Mouse (Mus musculus): ENCODE results near the gene 1110002E22Rik. TPM values are rescaled to one million over a fixed set of nuclear protein-coding genes. Genes with fewer than 3 reads are reported as not detected.

The 1110002E22Rik gene
- polyA plus RNA-seq, 1 experiment from 2014 or later, result 0.24 TPM

- ATAC-seq, result no peak
- Histone ChIP-seq H3K36me3 (ENCODE audit: control insufficient read depth, insufficient read depth) (no peaks in the 10 kb centered on the region), H3K9ac (replicated peaks; ENCODE audit: low read depth, low read length) (no peak overlapping the region), H3K4me3 (replicated peaks; ENCODE audit: low read length) (no peak overlapping the region), H3K27ac (ENCODE audit: low read length) (no peak overlapping the region), H3K4me2 (ENCODE audit: low read length) (no peak overlapping the region), H3K27me3 (replicated peaks; ENCODE audit: control insufficient read depth, insufficient read depth, low read length) (no peaks in the 10 kb centered on the region), H3K9me3 (ENCODE audit: control insufficient read depth, low read length) (no peaks in the 10 kb centered on the region), H3K4me1 (replicated peaks; ENCODE audit: control insufficient read depth, insufficient read depth, low read length) (peaks cover 9% of the 10 kb centered on the region)
- WGBS, result 87% methylated on average over 10 of the region's 10 CpGs
Observed at GRCm38 (mm10) chr3:138071476-138072073, 6.7 kb downstream of the 1110002E22Rik start.

DNA sequence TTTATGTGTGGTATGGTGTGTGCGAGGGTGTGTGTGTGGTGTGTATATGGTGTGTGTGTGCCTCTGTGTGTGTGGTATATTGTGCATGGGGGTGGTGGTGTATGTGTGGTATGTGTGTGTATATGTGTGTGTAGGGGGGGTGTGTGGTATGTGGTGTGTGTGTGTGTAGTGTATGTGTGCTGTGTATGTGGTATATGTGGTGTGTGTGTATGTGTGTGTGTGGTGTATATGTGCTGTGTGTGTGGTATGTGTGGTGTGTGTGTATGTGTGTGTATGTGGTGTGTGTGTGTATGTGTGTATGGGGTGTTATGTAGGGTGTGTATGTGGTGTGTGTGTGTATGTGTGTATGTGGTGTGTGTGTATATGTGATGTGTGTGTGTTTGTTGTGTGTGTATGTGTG, 9.4 kb downstream of the 1110002E22Rik start:
- H3K4me1 ChIP-seq (replicated peaks; ENCODE audit: control insufficient read depth, insufficient read depth, low read length), result peaks cover 12% of the 10 kb centered on the region
- 96% methylated on average over 1 of the region's 1 CpGs for WGBS
- no peak for ATAC-seq
- no peaks in the 10 kb centered on the region for H3K27me3 ChIP-seq (replicated peaks; ENCODE audit: control insufficient read depth, insufficient read depth, low read length)
- H3K27ac ChIP-seq (ENCODE audit: low read length), result no peak overlapping the region
- no peaks in the 10 kb centered on the region for H3K36me3 ChIP-seq (ENCODE audit: control insufficient read depth, insufficient read depth)
- H3K4me3 ChIP-seq (replicated peaks; ENCODE audit: low read length), result no peak overlapping the region
- H3K9me3 ChIP-seq (ENCODE audit: control insufficient read depth, low read length), result no peaks in the 10 kb centered on the region
- no peak overlapping the region for H3K9ac ChIP-seq (replicated peaks; ENCODE audit: low read depth, low read length)
- no peak overlapping the region for H3K4me2 ChIP-seq (ENCODE audit: low read length)

- no peak overlapping the region for H3K4me2 ChIP-seq (ENCODE audit: low read length)
- H3K27ac ChIP-seq (ENCODE audit: low read length), result no peak overlapping the region
- H3K4me3 ChIP-seq (replicated peaks; ENCODE audit: low read length), result no peak overlapping the region
- no peaks in the 10 kb centered on the region for H3K9me3 ChIP-seq (ENCODE audit: control insufficient read depth, low read length)
- no peaks in the 10 kb centered on the region for H3K36me3 ChIP-seq (ENCODE audit: control insufficient read depth, insufficient read depth)
- no peaks in the 10 kb centered on the region for H3K27me3 ChIP-seq (replicated peaks; ENCODE audit: control insufficient read depth, insufficient read depth, low read length)
- peaks cover 12% of the 10 kb centered on the region for H3K4me1 ChIP-seq (replicated peaks; ENCODE audit: control insufficient read depth, insufficient read depth, low read length)
- no peak overlapping the region for H3K9ac ChIP-seq (replicated peaks; ENCODE audit: low read depth, low read length)
- 37% methylated on average over 8 of the region's 8 CpGs for WGBS
- peak; percentile 43 for ATAC-seq
Observed at GRCm38 (mm10) chr3:138075209-138075608, 10.4 kb downstream of the 1110002E22Rik start.

- Histone ChIP-seq H3K9ac (replicated peaks; ENCODE audit: low read depth, low read length) (no peak overlapping the region), H3K4me1 (replicated peaks; ENCODE audit: control insufficient read depth, insufficient read depth, low read length) (peaks cover 12% of the 10 kb centered on the region), H3K9me3 (ENCODE audit: control insufficient read depth, low read length) (no peaks in the 10 kb centered on the region), H3K4me3 (replicated peaks; ENCODE audit: low read length) (no peak overlapping the region), H3K4me2 (ENCODE audit: low read length) (0 out of 2 replicates have a peak overlapping the region, but pooled peaks have one; percentile 2), H3K36me3 (ENCODE audit: control insufficient read depth, insufficient read depth) (no peaks in the 10 kb centered on the region), H3K27ac (ENCODE audit: low read length) (no peak overlapping the region; the same call in 1 of the 2 replicates), H3K27me3 (replicated peaks; ENCODE audit: control insufficient read depth, insufficient read depth, low read length) (no peaks in the 10 kb centered on the region)
- ATAC-seq, result peak; percentile 88
- 31% methylated on average over 11 of the region's 11 CpGs for WGBS
Observed at GRCm38 (mm10) chr3:138077476-138078340, 12.9 kb downstream of the 1110002E22Rik start.

DNA sequence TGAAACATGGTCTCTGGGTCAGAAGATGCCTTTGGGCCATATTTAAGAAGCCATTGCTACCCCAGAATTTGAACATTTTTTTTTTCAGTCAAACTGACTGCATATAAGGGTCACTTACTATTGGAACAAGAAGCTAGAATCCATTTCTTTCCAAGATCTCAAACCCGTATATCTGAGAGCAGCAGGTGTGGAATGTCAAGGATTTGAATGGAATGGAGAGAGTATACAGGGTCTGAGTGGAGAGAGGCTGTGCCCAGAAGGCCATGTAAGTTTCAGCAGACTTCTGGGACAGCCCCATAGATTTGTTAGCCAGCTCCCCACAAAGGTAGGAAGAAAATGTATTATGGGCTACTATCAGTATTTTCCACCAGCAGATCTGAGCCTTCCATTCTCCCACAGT, 13.8 kb downstream of the 1110002E22Rik start:
- ATAC-seq, result no peak
- H3K4me3 ChIP-seq (replicated peaks; ENCODE audit: low read length), result no peak overlapping the region
- no peak overlapping the region for H3K9ac ChIP-seq (replicated peaks; ENCODE audit: low read depth, low read length)
- H3K36me3 ChIP-seq (ENCODE audit: control insufficient read depth, insufficient read depth), result no peaks in the 10 kb centered on the region
- no peaks in the 10 kb centered on the region for H3K9me3 ChIP-seq (ENCODE audit: control insufficient read depth, low read length)
- no peak overlapping the region for H3K4me2 ChIP-seq (ENCODE audit: low read length)
- no peaks in the 10 kb centered on the region for H3K27me3 ChIP-seq (replicated peaks; ENCODE audit: control insufficient read depth, insufficient read depth, low read length)
- WGBS, result 51% methylated on average over 1 of the region's 1 CpGs
- H3K27ac ChIP-seq (ENCODE audit: low read length), result no peak overlapping the region
- H3K4me1 ChIP-seq (replicated peaks; ENCODE audit: control insufficient read depth, insufficient read depth, low read length), result peaks cover 12% of the 10 kb centered on the region

- WGBS, result 59% methylated on average over 1 of the region's 1 CpGs
- Histone ChIP-seq H3K9ac (replicated peaks; ENCODE audit: low read depth, low read length) (no peak overlapping the region), H3K4me3 (replicated peaks; ENCODE audit: low read length) (no peak overlapping the region), H3K9me3 (ENCODE audit: control insufficient read depth, low read length) (no peaks in the 10 kb centered on the region), H3K36me3 (ENCODE audit: control insufficient read depth, insufficient read depth) (no peaks in the 10 kb centered on the region), H3K4me2 (ENCODE audit: low read length) (no peak overlapping the region), H3K27ac (ENCODE audit: low read length) (no peak overlapping the region), H3K4me1 (replicated peaks; ENCODE audit: control insufficient read depth, insufficient read depth, low read length) (no peaks in the 10 kb centered on the region), H3K27me3 (replicated peaks; ENCODE audit: control insufficient read depth, insufficient read depth, low read length) (no peaks in the 10 kb centered on the region)
- ATAC-seq, result peak; percentile 75
Observed at GRCm38 (mm10) chr3:138083073-138083637, 18.3 kb downstream of the 1110002E22Rik start.

DNA sequence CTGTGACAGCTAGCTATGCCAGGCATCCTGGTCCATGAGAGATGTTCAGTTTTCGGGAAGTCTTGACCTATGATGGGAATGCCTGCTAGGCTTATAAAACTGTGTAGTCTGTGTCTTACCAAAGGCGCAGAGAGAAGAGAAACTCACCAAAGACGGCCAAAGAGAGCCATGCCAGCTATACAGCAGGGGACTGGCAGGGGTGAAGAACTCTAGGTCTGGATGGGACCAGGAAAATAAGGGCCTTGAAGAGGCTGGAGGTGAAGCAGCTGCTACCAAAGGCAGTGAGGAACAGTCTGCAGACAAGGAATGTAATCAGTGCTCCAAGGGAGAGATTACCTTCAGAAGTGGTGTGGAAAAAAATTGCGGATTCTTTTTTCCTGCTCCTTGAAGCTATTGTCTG, 19.0 kb downstream of the 1110002E22Rik start:
- no peaks in the 10 kb centered on the region for H3K27me3 ChIP-seq (replicated peaks; ENCODE audit: control insufficient read depth, insufficient read depth, low read length)
- 68% methylated on average over 4 of the region's 4 CpGs for WGBS
- ATAC-seq, result no peak
- no peaks in the 10 kb centered on the region for H3K36me3 ChIP-seq (ENCODE audit: control insufficient read depth, insufficient read depth)
- no peak overlapping the region for H3K27ac ChIP-seq (ENCODE audit: low read length)
- H3K4me3 ChIP-seq (replicated peaks; ENCODE audit: low read length), result no peak overlapping the region
- H3K9me3 ChIP-seq (ENCODE audit: control insufficient read depth, low read length), result no peaks in the 10 kb centered on the region
- H3K9ac ChIP-seq (replicated peaks; ENCODE audit: low read depth, low read length), result no peak overlapping the region
- H3K4me2 ChIP-seq (ENCODE audit: low read length), result no peak overlapping the region
- H3K4me1 ChIP-seq (replicated peaks; ENCODE audit: control insufficient read depth, insufficient read depth, low read length), result no peaks in the 10 kb centered on the region

- Histone ChIP-seq H3K4me2 (ENCODE audit: low read length) (no peak overlapping the region; the same call in 1 of the 2 replicates), H3K36me3 (ENCODE audit: control insufficient read depth, insufficient read depth) (no peaks in the 10 kb centered on the region), H3K4me3 (replicated peaks; ENCODE audit: low read length) (no peak overlapping the region), H3K9me3 (ENCODE audit: control insufficient read depth, low read length) (no peaks in the 10 kb centered on the region), H3K27ac (ENCODE audit: low read length) (peak overlapping the region; percentile 11; the same call in 1 of the 2 replicates), H3K9ac (replicated peaks; ENCODE audit: low read depth, low read length) (no peak overlapping the region), H3K4me1 (replicated peaks; ENCODE audit: control insufficient read depth, insufficient read depth, low read length) (peaks cover 11% of the 10 kb centered on the region), H3K27me3 (replicated peaks; ENCODE audit: control insufficient read depth, insufficient read depth, low read length) (no peaks in the 10 kb centered on the region)
- ATAC-seq, result peak; percentile 63
- 53% methylated on average over 3 of the region's 3 CpGs for WGBS
Observed at GRCm38 (mm10) chr3:138095301-138095700, 30.4 kb downstream of the 1110002E22Rik start.

GRCm38 (mm10) chr3:138095718-138096117, 30.9 kb downstream of the 1110002E22Rik start:
- no peak overlapping the region for H3K4me3 ChIP-seq (replicated peaks; ENCODE audit: low read length)
- no peaks in the 10 kb centered on the region for H3K9me3 ChIP-seq (ENCODE audit: control insufficient read depth, low read length)
- peak overlapping the region; percentile 15; the same call in 1 of the 2 replicates for H3K4me2 ChIP-seq (ENCODE audit: low read length)
- H3K36me3 ChIP-seq (ENCODE audit: control insufficient read depth, insufficient read depth), result no peaks in the 10 kb centered on the region
- no peaks in the 10 kb centered on the region for H3K27me3 ChIP-seq (replicated peaks; ENCODE audit: control insufficient read depth, insufficient read depth, low read length)
- H3K4me1 ChIP-seq (replicated peaks; ENCODE audit: control insufficient read depth, insufficient read depth, low read length), result peaks cover 11% of the 10 kb centered on the region
- peak; percentile 69 for ATAC-seq
- WGBS, result 33% methylated on average over 10 of the region's 10 CpGs
- H3K9ac ChIP-seq (replicated peaks; ENCODE audit: low read depth, low read length), result no peak overlapping the region
- H3K27ac ChIP-seq (ENCODE audit: low read length), result peak overlapping the region; percentile 11; the same call in 1 of the 2 replicates
